Mouse (Mus musculus) adrenal gland, adult 8-10 months (tissue): ENCODE data around the gene Olfr1051. TPM values are rescaled to one million over a fixed set of nuclear protein-coding genes. Genes with fewer than 3 reads are reported as not detected.
"Not testable (repeated sequence)": the region's sequence is repeated elsewhere in the genome, so short reads cannot be mapped to it uniquely, and the experiment has no call there.

ENCODE experiments used
- DNase-seq: peaks from one replicate; pipeline ENCODE4 v3.0.0; 2022
- total RNA-seq, 4 experiments: library from RNA; stranded (reverse); gene quantifications; 2 replicates each; pipeline ENCODE4 v1.2.4; 2022

Gene Olfr1051
- total RNA-seq, result not detected

DNA sequence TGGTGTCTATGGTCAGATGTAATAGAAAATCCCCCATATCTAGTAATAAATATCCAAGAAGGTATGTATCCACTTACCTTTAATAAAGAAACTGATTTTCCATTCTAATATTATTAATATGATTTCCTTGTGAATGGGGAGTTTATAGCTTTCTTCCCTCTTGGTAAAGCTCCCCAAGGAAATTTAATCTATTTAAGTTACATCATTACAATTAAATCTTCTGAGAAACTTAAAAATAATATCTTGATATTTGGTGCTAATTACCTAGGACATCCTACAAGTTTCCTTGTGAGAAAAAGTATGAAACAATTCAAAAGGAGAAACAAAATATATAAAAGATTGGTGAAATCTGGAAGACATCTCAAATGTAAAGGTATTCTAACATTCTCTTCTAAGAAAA lies at the start of gene Olfr1051:
Olfr1051 (minus strand) TSS at position 101 of the 400 bp plus-strand sequence.
- DNase-seq, result not testable (repeated sequence)

- no peak for DNase-seq
These were observed 36.3 kb upstream of the Olfr1051 start, which contains the start of gene Olfr1053 for GRCm38 (mm10) chr2:86315184-86315583. Gene Olfr1053 (minus strand): TSS chr2:86315284.

- no peak for DNase-seq
These were observed 13.3 kb upstream of the Olfr1051 start, which contains the start of gene Olfr1052 for GRCm38 (mm10) chr2:86292155-86292554. Gene Olfr1052 (plus strand): TSS chr2:86292455.

DNA sequence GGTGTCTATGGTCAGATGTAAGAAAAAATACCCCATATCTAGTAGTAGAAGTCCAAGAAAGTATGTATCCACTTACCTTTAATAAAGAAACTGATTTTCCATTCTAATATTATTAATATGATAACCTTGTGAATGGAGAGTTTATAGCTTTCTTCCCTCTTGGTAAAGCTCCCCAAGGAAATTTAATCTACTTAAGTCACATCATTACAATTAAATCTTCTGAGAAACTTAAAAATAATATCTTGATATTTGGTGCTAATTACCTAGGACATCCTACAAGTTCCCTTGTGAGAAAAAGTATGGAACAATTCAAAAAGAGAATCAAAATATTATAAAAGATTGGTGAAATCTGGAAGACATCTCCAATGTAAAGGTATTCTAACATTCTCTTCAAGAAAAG lies 20.7 kb downstream of the Olfr1051 start, which contains the start of gene Olfr1049:
Olfr1049 (minus strand) TSS at position 101 of the 400 bp plus-strand sequence.
- DNase-seq, result not testable (repeated sequence)

DNA sequence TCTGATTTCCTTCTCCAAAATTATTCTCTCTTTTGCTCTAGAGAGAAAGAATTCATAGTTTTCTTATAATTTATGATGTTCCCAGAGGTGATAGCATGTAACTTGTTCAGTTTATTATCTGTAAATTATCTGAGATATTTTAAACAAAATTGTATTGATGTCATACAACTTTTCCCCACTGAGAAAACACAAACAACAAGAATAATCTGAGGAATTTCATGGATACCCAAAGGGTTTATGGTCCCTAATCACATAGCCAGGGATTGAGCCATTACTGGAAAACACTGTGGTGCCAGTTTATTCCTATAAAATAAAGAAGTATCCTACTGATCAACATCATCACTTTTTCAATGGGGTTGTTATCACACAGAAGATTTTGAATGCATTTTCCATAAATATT lies 38.7 kb downstream of the Olfr1051 start, which contains the start of gene Olfr1048:
Olfr1048 (minus strand) TSS at position 101 of the 400 bp plus-strand sequence.
- DNase-seq, result no peak

DNA sequence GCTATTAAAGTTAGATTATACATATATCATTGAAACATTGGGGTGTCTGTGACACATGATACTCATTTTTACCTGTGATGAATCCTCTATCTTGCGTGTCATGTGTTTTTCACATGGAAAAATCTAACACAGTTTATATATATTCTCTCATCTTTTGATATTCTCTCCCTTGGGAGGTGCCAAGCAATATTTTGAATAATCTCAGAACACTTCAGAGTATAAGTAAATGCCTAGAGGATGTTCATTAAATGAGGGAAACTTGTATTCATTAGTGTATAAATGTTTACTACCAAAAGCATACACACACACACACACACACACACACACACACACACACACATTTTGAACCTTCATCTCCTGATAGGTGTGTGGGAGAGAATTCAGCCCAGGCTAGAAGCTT lies 47.6 kb downstream of the Olfr1051 start, which contains the start of gene Olfr1047:
Olfr1047 (minus strand) TSS at position 101 of the 400 bp plus-strand sequence.
- no peak for DNase-seq

Other genes with a start within 250 kb of the Olfr1051 start
- under 1 TPM; 0.13 to 0.25 (median 0.14) TPM for gene Olfr1034, start 233.2 kb downstream of the Olfr1051 start, total RNA-seq
- not detected for gene Olfr1036, start 205.1 kb downstream of the Olfr1051 start, total RNA-seq
- gene Olfr1037, start 191.7 kb downstream of the Olfr1051 start, total RNA-seq, result not detected
- gene Olfr1039, start 143.2 kb downstream of the Olfr1051 start, total RNA-seq, result not detected
- gene Olfr1040, start 132.4 kb downstream of the Olfr1051 start, total RNA-seq, result not detected
- not detected for gene Olfr1042, start 117.2 kb downstream of the Olfr1051 start, total RNA-seq
- gene Olfr1043, start 111.6 kb downstream of the Olfr1051 start, total RNA-seq, result not detected
- gene Olfr1044, start 101.3 kb downstream of the Olfr1051 start, total RNA-seq, result not detected
- gene Olfr52, start 93.4 kb downstream of the Olfr1051 start, total RNA-seq, result not detected
- gene Olfr1045, start 76.1 kb downstream of the Olfr1051 start, total RNA-seq, result not detected
- gene Olfr1046, start 59.8 kb downstream of the Olfr1051 start, total RNA-seq, result not detected
- not detected for gene Olfr1047, start 47.7 kb downstream of the Olfr1051 start, total RNA-seq
- not detected for gene Olfr1048, start 38.8 kb downstream of the Olfr1051 start, total RNA-seq
- gene Olfr1049, start 20.8 kb downstream of the Olfr1051 start, total RNA-seq, result not detected
- not detected for gene Olfr1052, start 13.4 kb upstream of the Olfr1051 start, total RNA-seq
- gene Olfr1053, start 36.2 kb upstream of the Olfr1051 start, total RNA-seq, result not detected
- gene Olfr1054, start 56.3 kb upstream of the Olfr1051 start, total RNA-seq, result not detected
- not detected for gene Olfr1055, start 71.2 kb upstream of the Olfr1051 start, total RNA-seq
- not detected for gene Olfr1056, start 83.4 kb upstream of the Olfr1051 start, total RNA-seq
- not detected for gene Olfr1057, start 99.3 kb upstream of the Olfr1051 start, total RNA-seq
- not detected for gene Olfr1058, start 109.5 kb upstream of the Olfr1051 start, total RNA-seq
- not detected for gene Olfr1061, start 135.0 kb upstream of the Olfr1051 start, total RNA-seq
- not detected for gene Olfr1062, start 147.7 kb upstream of the Olfr1051 start, total RNA-seq
- gene Olfr1065, start 171.5 kb upstream of the Olfr1051 start, total RNA-seq, result not detected
- not detected for gene Olfr1066, start 177.2 kb upstream of the Olfr1051 start, total RNA-seq
- gene Olfr228, start 208.3 kb upstream of the Olfr1051 start, total RNA-seq, result not detected
- not detected for gene Olfr1076, start 229.4 kb upstream of the Olfr1051 start, total RNA-seq